Mouse (Mus musculus) megakaryocyte, adult 5-6 weeks (primary cell): Measurements from ENCODE around the gene Zfp791. TPM values are rescaled to one million over a fixed set of nuclear protein-coding genes. Genes with fewer than 3 reads are reported as not detected.
"Not testable (repeated sequence)": the region's sequence is repeated elsewhere in the genome, so short reads cannot be mapped to it uniquely, and the experiment has no call there.

Experiments
- ATAC-seq: 2 replicates; pipeline ENCODE4 v1.8.0; 2016; ENCODE audit warnings: mild to moderate bottlenecking, inconsistent platforms; ENCODE audit not compliant: poor library complexity, severe bottlenecking
- total RNA-seq, 2 experiments: library from RNA; stranded (forward) in 1 of 2; stranded (reverse) in 1 of 2; fragments of 153-499, 151-499 nt in 1 of 2; fragments of 221-1000, 200-1000 nt in 1 of 2; gene quantifications; 2 replicates each; pipeline versions ENCODE4 v1.2.3 to v1.2.4; 2015 to 2017

The Zfp791 gene
- total RNA-seq (2015) (not detected in 2 replicates), total RNA-seq (2017) (not detected in 2 replicates)

- ATAC-seq = no peak
Measured at GRCm38 (mm10) chr8:85122995-85123394, at the start of gene Zfp791. Gene Zfp791, minus strand, starts transcription at chr8:85123095.

- ATAC-seq = peak; percentile 56; the same call in 1 of the 2 replicates
Measured at GRCm38 (mm10) chr8:85171291-85171690, 48.4 kb upstream of the Zfp791 start.

- no peak for ATAC-seq
Measured at GRCm38 (mm10) chr8:85151624-85152023, 28.7 kb upstream of the Zfp791 start, which contains the start of gene Cks1brt. Gene Cks1brt, plus strand, starts transcription at chr8:85151924.

GRCm38 (mm10) chr8:85142516-85142915 lies 19.6 kb upstream of the Zfp791 start:
- peak; percentile 100 for ATAC-seq

GRCm38 (mm10) chr8:85135690-85136089 lies 12.8 kb upstream of the Zfp791 start:
- ATAC-seq = not testable (repeated sequence)

GRCm38 (mm10) chr8:85132335-85132734 lies 9.4 kb upstream of the Zfp791 start:
- no peak for ATAC-seq

GRCm38 (mm10) chr8:85123691-85124090 lies 796 bp upstream of the Zfp791 start:
- no peak for ATAC-seq

GRCm38 (mm10) chr8:85120251-85120650 lies 2.6 kb downstream of the Zfp791 start:
- ATAC-seq = not testable (repeated sequence)

- ATAC-seq = peak; percentile 40; the same call in 1 of the 2 replicates
Measured at GRCm38 (mm10) chr8:85119052-85119981, 3.6 kb downstream of the Zfp791 start.

- no peak for ATAC-seq
Measured at GRCm38 (mm10) chr8:85116984-85117383, 5.9 kb downstream of the Zfp791 start.

GRCm38 (mm10) chr8:85115501-85115900 lies 7.4 kb downstream of the Zfp791 start:
- ATAC-seq = no peak

- no peak for ATAC-seq
Measured at GRCm38 (mm10) chr8:85113241-85113640, 9.7 kb downstream of the Zfp791 start.

- no peak for ATAC-seq
Measured at GRCm38 (mm10) chr8:85100076-85100665, 22.7 kb downstream of the Zfp791 start.

- ATAC-seq = no peak
Measured at GRCm38 (mm10) chr8:85096850-85097249, 26.0 kb downstream of the Zfp791 start.

GRCm38 (mm10) chr8:85096196-85096595 lies 26.7 kb downstream of the Zfp791 start:
- no peak for ATAC-seq

GRCm38 (mm10) chr8:85095566-85095965 lies 27.3 kb downstream of the Zfp791 start:
- ATAC-seq = no peak

- no peak for ATAC-seq
Measured at GRCm38 (mm10) chr8:85095051-85095450, 27.8 kb downstream of the Zfp791 start.

- ATAC-seq = no peak
Measured at GRCm38 (mm10) chr8:85091526-85092090, 31.3 kb downstream of the Zfp791 start.

- ATAC-seq = no peak
Measured at GRCm38 (mm10) chr8:85090856-85091255, 32.0 kb downstream of the Zfp791 start.

- ATAC-seq = no peak
Measured at GRCm38 (mm10) chr8:85088771-85089170, 34.1 kb downstream of the Zfp791 start.

- no peak for ATAC-seq
Measured at GRCm38 (mm10) chr8:85086238-85086637, 36.7 kb downstream of the Zfp791 start.
